Mouse (Mus musculus) liver, postnatal 0 days (tissue): Measurements from ENCODE around the gene Gpr132.

Experiments used
- CTCF ChIP-seq: sonication (generic); IDR thresholded peaks from 2 replicates; pipeline ENCODE4 v1.5.1; 2016; ENCODE audit warnings: antibody characterized with exemption, low read depth
- EP300 ChIP-seq: IDR thresholded peaks from 2 replicates; pipeline ENCODE4 v1.6.1; 2016; ENCODE audit warnings: antibody characterized with exemption, low read depth, mild to moderate bottlenecking

DNA sequence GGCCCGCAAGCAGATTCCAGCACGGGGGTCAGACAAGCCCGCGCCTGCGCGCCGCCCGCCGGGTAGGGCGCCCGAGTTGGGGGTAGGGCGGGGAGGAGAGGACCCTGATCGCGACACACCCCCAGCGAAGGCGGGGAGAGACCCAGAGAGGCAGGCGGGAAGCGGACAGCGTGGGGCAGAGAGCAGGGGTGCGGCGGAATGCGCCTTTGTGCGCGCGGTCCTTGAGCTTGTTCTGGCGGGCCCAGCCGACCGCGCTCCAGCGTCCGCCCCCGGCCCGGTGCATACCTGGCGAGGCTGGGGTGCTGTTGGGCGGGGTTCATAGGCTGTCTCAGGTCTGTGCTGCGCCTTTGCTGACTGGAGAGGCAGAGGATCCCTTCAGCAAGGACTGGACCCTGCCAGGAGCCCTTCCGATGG, 9.6 kb upstream of the Gpr132 start:
- no peak for TF ChIP-seq CTCF
- TF ChIP-seq EP300: no peak
